Mouse (Mus musculus): ENCODE data around the gene Rras2.

Gene Rras2

GRCm38 (mm10) chr7:114117444-114117905 is at the start of gene Rras2:
Gene Rras2 (minus strand): TSS chr7:114117781.
- peak; percentile 52 for DNase-seq (ENCODE audit: low spot score)

DNA sequence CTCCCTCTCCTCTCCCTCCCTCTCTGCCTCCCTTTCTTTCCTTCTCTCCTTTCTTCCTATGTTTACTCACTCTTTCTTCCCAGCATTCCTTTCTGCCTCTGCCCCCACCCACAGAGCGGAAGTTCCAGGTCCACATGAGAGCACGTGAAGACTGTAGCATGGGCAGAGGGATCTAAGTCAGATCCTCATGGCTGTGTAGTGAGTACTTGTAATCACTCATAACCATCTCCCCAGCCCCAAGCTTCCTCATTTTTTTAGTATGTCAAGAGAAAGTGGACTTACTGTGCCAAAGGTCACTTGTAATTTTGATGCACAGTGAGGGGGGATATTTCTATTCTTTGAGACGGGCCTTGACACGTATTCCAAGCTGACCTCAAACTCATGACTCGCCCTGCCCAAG is 45.4 kb upstream of the Rras2 start:
- no peak for DNase-seq (ENCODE audit: low spot score)

DNA sequence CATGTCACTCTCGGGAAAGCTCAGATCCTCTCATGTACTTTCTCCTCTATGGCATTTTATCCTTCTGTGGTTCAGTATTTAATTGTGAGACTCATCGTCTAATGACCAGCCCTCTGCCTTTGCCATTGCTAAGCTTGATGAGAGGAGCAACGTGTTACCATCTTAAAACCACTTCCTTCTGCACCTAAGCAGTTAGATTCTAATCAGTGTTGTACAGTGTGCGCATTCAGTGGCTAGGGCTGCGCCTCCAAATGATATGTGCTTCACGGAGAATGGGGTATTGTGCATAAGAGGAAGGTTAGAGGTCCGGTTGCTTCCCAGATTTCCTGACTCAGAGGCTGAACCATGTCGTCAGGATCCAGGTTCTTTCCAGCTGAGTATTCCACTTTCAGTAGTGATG is 43.5 kb upstream of the Rras2 start:
- DNase-seq (ENCODE audit: low spot score) = no peak

- DNase-seq (ENCODE audit: low spot score) = no peak
Observed at GRCm38 (mm10) chr7:114157716-114158278, 40.2 kb upstream of the Rras2 start.

DNA sequence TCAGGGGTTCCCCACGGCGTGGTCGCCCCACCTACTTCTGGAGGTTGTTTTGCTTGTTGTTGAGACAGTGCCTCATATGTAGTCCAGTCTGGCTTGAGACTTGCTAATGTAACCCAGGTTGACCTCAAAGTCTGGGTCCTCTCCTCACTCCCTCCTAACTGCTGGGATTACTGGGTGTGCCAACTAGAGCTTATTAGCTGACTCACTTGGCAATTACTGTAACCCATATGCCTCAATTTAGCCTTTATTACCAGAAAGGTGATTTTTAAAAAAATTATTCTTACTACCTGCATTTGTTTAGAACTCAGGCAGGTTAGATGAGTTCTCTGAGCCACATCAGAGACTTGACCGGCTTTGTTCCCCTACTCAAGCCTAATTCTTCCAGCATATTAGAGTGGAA is 38.8 kb upstream of the Rras2 start:
- no peak for DNase-seq (ENCODE audit: low spot score)

- DNase-seq (ENCODE audit: low spot score) = no peak
Observed at GRCm38 (mm10) chr7:114155053-114155865, 37.7 kb upstream of the Rras2 start.

GRCm38 (mm10) chr7:114151036-114151780 is 33.6 kb upstream of the Rras2 start:
- peak; percentile 67 for DNase-seq (ENCODE audit: low spot score)

GRCm38 (mm10) chr7:114149564-114149963 is 32.0 kb upstream of the Rras2 start:
- DNase-seq (ENCODE audit: low spot score) = no peak

- no peak for DNase-seq (ENCODE audit: low spot score)
Observed at GRCm38 (mm10) chr7:114149135-114149534, 31.6 kb upstream of the Rras2 start.

DNA sequence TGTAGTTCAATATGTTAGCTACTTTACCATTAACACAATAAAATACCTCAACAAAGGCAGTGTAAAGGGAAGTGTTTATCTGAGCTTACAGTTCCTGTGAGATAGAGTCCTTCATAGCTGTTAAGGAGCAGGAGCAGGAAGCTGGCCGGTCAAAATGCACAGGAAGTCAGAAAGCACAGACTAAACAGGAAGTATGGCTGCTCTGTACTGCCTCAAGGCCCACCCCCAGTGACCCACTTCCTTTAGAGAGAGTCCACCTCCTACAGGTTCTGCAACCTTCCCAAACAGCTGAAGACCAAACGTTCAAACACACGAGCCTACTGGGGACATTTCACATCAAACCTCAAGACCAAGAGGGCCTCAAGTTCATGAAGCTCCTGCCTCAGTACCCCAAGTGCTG is 28.3 kb upstream of the Rras2 start:
- no peak for DNase-seq (ENCODE audit: low spot score)

DNA sequence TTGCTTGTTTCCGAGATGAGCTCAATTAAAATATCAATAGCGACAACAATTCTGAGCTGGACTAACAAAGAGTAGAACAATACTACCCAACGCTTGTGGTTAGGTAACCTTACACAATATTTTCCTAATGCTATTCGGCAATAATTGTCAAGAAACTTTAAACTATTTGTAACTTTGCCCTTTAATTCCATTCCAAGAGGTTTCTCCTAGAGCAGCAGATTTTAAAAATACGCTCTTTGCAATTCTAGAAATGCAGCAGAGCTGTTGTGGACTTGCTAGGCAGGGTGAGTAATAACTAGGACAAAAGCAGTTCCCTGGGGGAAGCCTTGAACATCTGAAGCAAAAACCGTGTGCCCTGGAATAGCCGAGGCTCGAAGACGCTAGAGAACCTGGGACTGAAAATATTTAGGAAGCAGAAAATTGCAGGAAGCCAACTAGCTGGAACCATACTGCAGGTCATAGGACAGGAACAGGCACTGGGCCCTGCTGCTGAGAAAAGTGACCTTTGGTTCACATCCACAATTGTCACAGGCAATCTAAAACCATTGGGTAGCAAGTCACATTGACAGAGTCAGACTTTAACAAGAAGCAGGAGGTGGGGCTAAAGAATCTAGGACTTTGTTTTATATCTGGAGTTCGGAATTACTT is 24.7 kb upstream of the Rras2 start:
- DNase-seq (ENCODE audit: low spot score) = no peak

- no peak for DNase-seq (ENCODE audit: low spot score)
Observed at GRCm38 (mm10) chr7:114140026-114140425, 22.4 kb upstream of the Rras2 start.

DNA sequence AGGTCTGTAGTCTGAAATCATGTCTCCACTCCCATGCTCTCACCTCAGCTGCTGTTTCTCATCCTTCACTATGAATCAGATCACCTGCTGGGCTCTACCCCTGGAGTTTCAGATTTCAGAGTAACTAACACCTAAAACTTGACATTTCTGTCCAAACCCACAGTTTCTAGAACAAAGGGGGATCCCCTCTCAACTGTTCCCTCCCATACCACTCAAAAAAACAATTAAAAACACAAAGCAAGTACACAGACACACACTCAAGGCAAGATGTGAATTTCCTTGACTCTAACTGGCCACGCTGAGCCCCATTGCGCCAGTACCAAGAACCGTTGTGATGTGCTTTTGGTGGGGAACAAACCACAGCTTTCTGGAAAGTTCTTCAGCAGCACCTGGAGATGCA is 21.8 kb upstream of the Rras2 start:
- DNase-seq (ENCODE audit: low spot score) = no peak

GRCm38 (mm10) chr7:114138261-114138660 is 20.7 kb upstream of the Rras2 start:
- DNase-seq (ENCODE audit: low spot score) = no peak

GRCm38 (mm10) chr7:114135166-114135565 is 17.6 kb upstream of the Rras2 start:
- DNase-seq (ENCODE audit: low spot score) = no peak

DNA sequence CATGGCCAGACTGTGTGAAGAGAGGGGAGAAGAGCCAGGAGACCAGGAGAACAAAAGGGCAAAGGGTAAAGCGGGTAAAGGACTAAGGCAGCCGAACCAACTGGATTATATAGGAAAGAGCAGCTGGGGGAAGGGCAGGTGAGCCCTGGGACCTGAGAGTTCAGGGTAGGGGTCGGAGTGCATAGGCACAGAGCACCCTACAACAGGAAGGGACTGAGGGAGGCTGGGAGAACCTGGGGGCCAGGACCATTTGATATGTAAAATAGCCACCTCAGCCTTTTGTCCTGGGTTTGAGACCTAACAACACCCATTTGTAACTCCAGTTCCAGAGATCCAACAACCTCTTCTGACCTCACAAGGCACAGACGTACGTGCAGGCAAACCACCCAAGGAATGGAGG is 16.4 kb upstream of the Rras2 start:
- no peak for DNase-seq (ENCODE audit: low spot score)

DNA sequence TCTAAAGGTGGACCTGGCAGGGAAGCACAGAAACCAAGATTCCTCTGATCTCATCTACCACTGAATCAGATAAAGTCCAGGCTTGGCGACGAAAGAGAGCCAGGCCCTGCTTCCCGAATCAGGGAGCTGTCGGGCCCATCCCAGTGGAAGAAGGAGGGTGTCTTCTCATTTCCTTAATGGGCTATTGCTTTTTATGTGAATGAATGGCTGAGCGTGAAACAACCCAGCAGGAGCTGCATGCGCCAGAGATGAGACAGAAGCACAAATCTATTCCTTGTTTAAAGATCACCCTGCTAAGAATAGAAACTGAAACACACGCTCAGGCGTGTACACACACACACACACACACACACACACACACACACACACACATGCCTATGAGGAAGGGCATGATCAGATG is 14.7 kb upstream of the Rras2 start:
- no peak for DNase-seq (ENCODE audit: low spot score)

- no peak for DNase-seq (ENCODE audit: low spot score)
Observed at GRCm38 (mm10) chr7:114129281-114129680, 11.7 kb upstream of the Rras2 start.

GRCm38 (mm10) chr7:114118180-114118579 is 599 bp upstream of the Rras2 start:
- DNase-seq (ENCODE audit: low spot score) = no peak

DNA sequence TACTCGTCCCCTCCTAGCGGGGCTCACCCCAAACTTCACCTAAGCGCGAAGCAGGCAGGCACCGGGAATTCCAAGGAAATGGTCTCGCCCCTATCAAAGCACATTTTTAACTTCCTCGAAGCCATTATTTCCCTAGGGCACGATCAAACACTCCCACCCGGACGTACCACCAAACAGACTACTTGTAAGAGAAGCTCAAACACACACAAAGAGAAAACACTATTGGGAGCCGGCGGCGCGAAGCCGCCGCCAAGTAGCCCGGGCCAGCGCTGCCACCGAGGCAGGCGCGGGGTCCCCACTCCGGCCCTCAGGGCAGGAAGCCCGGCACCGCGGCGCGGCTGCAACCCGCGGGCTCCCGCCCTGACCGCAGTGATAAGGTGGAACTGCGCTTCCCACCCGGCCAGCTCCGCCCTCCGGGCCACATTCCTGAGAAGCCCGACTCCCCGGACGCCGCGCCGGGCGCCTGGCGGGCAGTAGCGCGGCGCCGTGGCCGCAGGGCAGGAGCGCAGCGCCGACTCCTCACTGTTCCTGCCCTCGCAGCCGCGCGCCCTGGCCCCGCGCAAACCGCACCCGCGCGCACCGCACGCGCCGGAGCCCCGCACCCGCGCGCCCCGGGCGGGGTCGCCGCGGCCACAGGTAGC is 750 bp downstream of the Rras2 start:
- DNase-seq (ENCODE audit: low spot score) = no peak

DNA sequence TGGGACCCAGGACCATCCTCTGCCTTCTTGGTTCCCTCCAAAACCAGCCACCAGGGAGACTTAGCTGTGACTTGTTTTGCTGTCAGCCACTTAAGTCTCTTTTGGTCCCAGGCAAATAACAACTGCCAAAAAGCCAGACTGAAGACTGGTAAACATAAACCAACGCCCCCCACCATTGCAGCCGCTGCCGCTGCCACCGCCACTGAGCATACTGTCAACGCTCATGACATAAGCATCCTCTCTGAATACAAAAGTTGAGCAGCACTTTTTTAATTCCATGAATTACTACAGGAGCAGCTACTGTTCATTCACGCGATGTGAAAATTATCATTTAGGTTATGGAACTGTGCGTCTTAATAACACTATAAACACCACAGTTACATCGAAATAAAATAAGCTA is 1.6 kb downstream of the Rras2 start:
- DNase-seq (ENCODE audit: low spot score) = no peak

DNA sequence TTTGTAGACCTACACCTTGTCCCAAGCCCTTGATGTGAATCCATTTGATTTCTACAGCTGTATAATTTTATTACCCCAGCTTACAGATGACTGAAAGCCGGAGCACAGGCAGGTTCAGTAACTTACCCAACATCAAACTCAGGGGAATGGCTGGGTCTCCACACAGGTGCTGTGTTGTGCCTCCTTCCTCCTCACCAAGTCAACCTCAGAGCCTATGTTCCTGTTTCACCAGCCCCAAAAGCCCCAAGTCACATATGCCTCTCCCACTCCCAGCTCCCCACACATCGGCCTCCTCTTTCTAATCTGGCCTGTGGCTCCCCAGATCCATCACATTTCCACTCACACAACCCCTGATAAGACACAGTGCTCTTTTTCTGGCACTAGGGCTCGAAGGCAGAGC is 2.6 kb downstream of the Rras2 start:
- DNase-seq (ENCODE audit: low spot score) = no peak

All from layer of hippocampus, adult 9-10 months (tissue).